Mouse (Mus musculus): Measurements from ENCODE around the gene Hbp1. TPM values are rescaled to one million over a fixed set of nuclear protein-coding genes. Genes with fewer than 3 reads are reported as not detected.

The Hbp1 gene
- polyA plus RNA-seq (2012; rRNA removed): 22.3 and 53.5 TPM in 2 replicates

- H3K36me3 ChIP-seq (ENCODE audit: control insufficient read depth, insufficient read depth, low read length): no peaks in the 10 kb centered on the region
- H3K27ac ChIP-seq (ENCODE audit: insufficient read depth, low read depth, low read length): peak within 1 kb of the TSS; percentile 88
- no peaks in the 10 kb centered on the region for H3K27me3 ChIP-seq (ENCODE audit: control insufficient read depth, insufficient read depth, low read length)
- peak within 1 kb of the TSS; percentile 88 for H3K4me3 ChIP-seq (ENCODE audit: low read depth, low read length)
- TF ChIP-seq CTCF (IDR thresholded peaks at IDR 0.05; ENCODE audit: extremely low read depth, insufficient read length, insufficient replicate concordance, low read depth, low read length): no peak
- peak; percentile 74 for TF ChIP-seq POLR2A (IDR thresholded peaks at IDR 0.05; ENCODE audit: low read depth, low read length)
- H3K4me1 ChIP-seq (ENCODE audit: control insufficient read depth, insufficient read depth, insufficient read length, low read length): peaks cover 3% of the 10 kb centered on the region; the same call in 1 of the 2 replicates
- WGBS: 1% methylated on average over 70 of the region's 71 CpGs
Measured at GRCm38 (mm10) chr12:31949759-31950658, at the start of gene Hbp1. TSS of gene Hbp1 (minus strand) at chr12:31950535.

DNA sequence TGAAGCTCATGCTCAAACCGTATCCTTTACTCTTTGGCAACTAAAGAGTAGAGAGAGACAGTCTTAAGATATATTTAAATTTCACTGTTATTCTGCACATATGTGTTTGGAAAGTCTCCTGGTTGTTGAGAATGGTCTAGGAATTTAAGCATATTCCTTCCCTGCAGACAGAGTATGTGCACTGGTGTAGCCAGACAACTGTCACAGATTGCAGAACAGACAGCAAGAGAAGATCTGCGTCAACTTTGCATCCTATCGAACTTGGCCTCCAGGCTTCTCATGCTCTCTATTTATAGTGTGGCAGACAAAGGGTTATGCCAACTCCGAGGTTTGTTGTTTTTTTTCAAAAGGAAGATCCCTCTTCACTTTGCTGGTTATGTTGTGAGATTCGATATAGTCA, 48.4 kb upstream of the Hbp1 start:
- H3K4me1 ChIP-seq (ENCODE audit: control insufficient read depth, insufficient read depth, insufficient read length, low read length): no peaks in the 10 kb centered on the region
- TF ChIP-seq POLR2A (IDR thresholded peaks at IDR 0.05; ENCODE audit: low read depth, low read length) (no peak), CTCF (IDR thresholded peaks at IDR 0.05; ENCODE audit: extremely low read depth, insufficient read length, insufficient replicate concordance, low read depth, low read length) (no peak)
- H3K36me3 ChIP-seq (ENCODE audit: control insufficient read depth, insufficient read depth, low read length): no peaks in the 10 kb centered on the region
- 81% methylated on average over 5 of the region's 5 CpGs for WGBS
- H3K4me3 ChIP-seq (ENCODE audit: low read depth, low read length): no peak overlapping the region
- no peaks in the 10 kb centered on the region for H3K27me3 ChIP-seq (ENCODE audit: control insufficient read depth, insufficient read depth, low read length)
- no peak overlapping the region for H3K27ac ChIP-seq (ENCODE audit: insufficient read depth, low read depth, low read length)

- Histone ChIP-seq H3K4me3 (ENCODE audit: low read depth, low read length) (no peak overlapping the region), H3K27me3 (ENCODE audit: control insufficient read depth, insufficient read depth, low read length) (no peaks in the 10 kb centered on the region), H3K36me3 (ENCODE audit: control insufficient read depth, insufficient read depth, low read length) (no peaks in the 10 kb centered on the region), H3K27ac (ENCODE audit: insufficient read depth, low read depth, low read length) (no peak overlapping the region), H3K4me1 (ENCODE audit: control insufficient read depth, insufficient read depth, insufficient read length, low read length) (no peaks in the 10 kb centered on the region)
- no peak for TF ChIP-seq CTCF (IDR thresholded peaks at IDR 0.05; ENCODE audit: extremely low read depth, insufficient read length, insufficient replicate concordance, low read depth, low read length)
- TF ChIP-seq POLR2A (IDR thresholded peaks at IDR 0.05; ENCODE audit: low read depth, low read length): no peak
- WGBS: 61% methylated on average over 3 of the region's 3 CpGs
Measured at GRCm38 (mm10) chr12:31997328-31997878, 47.1 kb upstream of the Hbp1 start.

DNA sequence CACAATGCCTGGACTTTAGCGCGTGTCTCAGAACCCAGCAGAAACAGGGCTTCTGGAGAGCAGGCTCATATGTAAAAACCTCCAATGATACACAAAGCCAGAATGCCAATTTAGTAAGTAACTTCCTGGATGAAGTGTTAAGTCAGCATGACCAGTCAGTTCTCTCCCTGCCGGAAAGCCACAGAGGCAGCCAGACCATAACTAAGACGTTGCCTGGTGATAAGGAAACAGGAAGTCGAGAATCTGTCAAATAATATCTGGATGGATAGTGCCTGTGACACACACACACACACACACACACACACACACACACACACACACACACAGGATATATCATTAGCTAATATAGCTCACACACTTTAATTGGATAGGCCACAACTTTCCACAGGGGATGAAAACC, 46.5 kb upstream of the Hbp1 start:
- no peaks in the 10 kb centered on the region for H3K36me3 ChIP-seq (ENCODE audit: control insufficient read depth, insufficient read depth, low read length)
- H3K4me1 ChIP-seq (ENCODE audit: control insufficient read depth, insufficient read depth, insufficient read length, low read length): no peaks in the 10 kb centered on the region
- no peak for TF ChIP-seq CTCF (IDR thresholded peaks at IDR 0.05; ENCODE audit: extremely low read depth, insufficient read length, insufficient replicate concordance, low read depth, low read length)
- TF ChIP-seq POLR2A (IDR thresholded peaks at IDR 0.05; ENCODE audit: low read depth, low read length): no peak
- H3K4me3 ChIP-seq (ENCODE audit: low read depth, low read length): no peak overlapping the region
- H3K27ac ChIP-seq (ENCODE audit: insufficient read depth, low read depth, low read length): no peak overlapping the region
- 31% methylated on average over 5 of the region's 5 CpGs for WGBS
- no peaks in the 10 kb centered on the region for H3K27me3 ChIP-seq (ENCODE audit: control insufficient read depth, insufficient read depth, low read length)

- H3K27ac ChIP-seq (ENCODE audit: insufficient read depth, low read depth, low read length): no peak overlapping the region
- H3K4me3 ChIP-seq (ENCODE audit: low read depth, low read length): no peak overlapping the region
- no peak for TF ChIP-seq CTCF (IDR thresholded peaks at IDR 0.05; ENCODE audit: extremely low read depth, insufficient read length, insufficient replicate concordance, low read depth, low read length)
- TF ChIP-seq POLR2A (IDR thresholded peaks at IDR 0.05; ENCODE audit: low read depth, low read length): no peak
- WGBS: 56% methylated on average over 4 of the region's 4 CpGs
- no peaks in the 10 kb centered on the region for H3K36me3 ChIP-seq (ENCODE audit: control insufficient read depth, insufficient read depth, low read length)
- no peaks in the 10 kb centered on the region for H3K27me3 ChIP-seq (ENCODE audit: control insufficient read depth, insufficient read depth, low read length)
- peaks cover 3% of the 10 kb centered on the region for H3K4me1 ChIP-seq (ENCODE audit: control insufficient read depth, insufficient read depth, insufficient read length, low read length)
Measured at GRCm38 (mm10) chr12:31990575-31990974, 40.2 kb upstream of the Hbp1 start.

DNA sequence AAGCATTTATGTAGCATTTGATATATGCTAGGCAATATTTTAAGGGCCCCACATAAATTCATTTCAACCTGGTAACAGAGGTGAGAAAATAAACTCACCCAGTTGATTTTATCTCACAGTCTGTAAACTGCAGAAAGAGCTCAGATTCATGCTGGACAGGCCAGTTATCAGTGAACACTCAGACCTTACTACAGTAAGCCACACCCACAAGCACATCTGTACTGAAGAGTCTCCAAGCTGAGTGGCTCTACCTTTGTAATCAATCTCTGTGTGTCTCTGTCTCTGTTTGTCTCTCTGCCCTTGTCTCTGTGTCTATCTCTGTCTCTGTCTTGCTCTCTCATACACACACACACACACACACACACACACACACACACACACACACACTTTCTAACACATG, 39.4 kb upstream of the Hbp1 start:
- Histone ChIP-seq H3K4me1 (ENCODE audit: control insufficient read depth, insufficient read depth, insufficient read length, low read length) (peaks cover 3% of the 10 kb centered on the region), H3K4me3 (ENCODE audit: low read depth, low read length) (no peak overlapping the region), H3K27ac (ENCODE audit: insufficient read depth, low read depth, low read length) (no peak overlapping the region), H3K36me3 (ENCODE audit: control insufficient read depth, insufficient read depth, low read length) (no peaks in the 10 kb centered on the region), H3K27me3 (ENCODE audit: control insufficient read depth, insufficient read depth, low read length) (no peaks in the 10 kb centered on the region)
- TF ChIP-seq CTCF (IDR thresholded peaks at IDR 0.05; ENCODE audit: extremely low read depth, insufficient read length, insufficient replicate concordance, low read depth, low read length): no peak
- TF ChIP-seq POLR2A (IDR thresholded peaks at IDR 0.05; ENCODE audit: low read depth, low read length): no peak

- Histone ChIP-seq H3K4me1 (ENCODE audit: control insufficient read depth, insufficient read depth, insufficient read length, low read length) (peaks cover 3% of the 10 kb centered on the region), H3K27ac (ENCODE audit: insufficient read depth, low read depth, low read length) (no peak overlapping the region), H3K36me3 (ENCODE audit: control insufficient read depth, insufficient read depth, low read length) (no peaks in the 10 kb centered on the region), H3K4me3 (ENCODE audit: low read depth, low read length) (no peak overlapping the region), H3K27me3 (ENCODE audit: control insufficient read depth, insufficient read depth, low read length) (no peaks in the 10 kb centered on the region)
- TF ChIP-seq POLR2A (IDR thresholded peaks at IDR 0.05; ENCODE audit: low read depth, low read length): no peak
- TF ChIP-seq CTCF (IDR thresholded peaks at IDR 0.05; ENCODE audit: extremely low read depth, insufficient read length, insufficient replicate concordance, low read depth, low read length): no peak
- WGBS: 80% methylated on average over 2 of the region's 2 CpGs
Measured at GRCm38 (mm10) chr12:31986463-31986862, 36.1 kb upstream of the Hbp1 start.
